25 mouse cellular contexts compared by ENCODE assay signal in the genomic region with DNA sequence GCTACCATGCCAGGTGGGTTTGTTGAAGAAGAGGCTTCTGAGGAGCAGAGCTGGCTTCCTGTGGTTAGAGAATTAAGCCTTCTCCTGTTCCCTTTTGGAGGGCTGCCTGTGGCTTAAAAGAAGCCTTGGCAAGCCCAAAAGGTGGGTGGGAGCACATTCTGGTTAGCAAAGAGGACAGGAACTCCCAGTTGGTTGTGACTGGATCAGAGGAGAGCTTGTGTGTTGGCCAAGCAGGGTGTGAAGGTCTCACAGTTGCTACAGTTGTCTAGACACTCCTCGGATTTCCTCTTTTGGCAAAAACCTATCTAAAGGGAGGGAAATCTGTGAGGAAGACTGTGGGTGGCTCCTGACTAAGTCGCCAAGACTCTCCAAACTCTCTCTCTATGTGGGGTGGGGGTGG. TPM values are rescaled to one million over a fixed set of nuclear protein-coding genes. Genes with fewer than 3 reads are reported as not detected.
A peak's percentile ranks its signal among the peaks of the same experiment; 100 is the strongest.
DNase-seq lines count a peak whose midpoint lies in the region; ATAC-seq and TF ChIP-seq lines count a peak whose summit lies in the region.
"Had no signal": no experiment of that assay in that cellular context is flagged by ENCODE, and none has a peak within 500 bp of the region (broad histone marks: within the 10 kb centered on the region; RNA-seq: fewer than 3 reads in every experiment).

No protein-coding gene starts in this region.

- no peak for TF ChIP-seq POLR2A in thymus, adult 2 months (IDR thresholded peaks at IDR 0.05; ENCODE audit: control insufficient read depth, extremely low read depth, insufficient read depth, low read length, poor library complexity)

- ATAC-seq in midbrain, postnatal 0 days (ENCODE audit: low FRiP score), result no peak
- ATAC-seq: activated CD4-positive, CD25-positive, alpha-beta regulatory T cell, adult 4 months; intestine, embryonic 16.5 days; midbrain, embryonic 16.5 days; Patski had no signal

- H3K9me3 ChIP-seq in midbrain, postnatal 0 days (ENCODE audit: low read length), result no peaks in the 10 kb centered on the region
- H3K9me3 ChIP-seq: heart, embryonic 13.5 days; hindbrain, embryonic 15.5 days; kidney, embryonic 15.5 days; megakaryocyte, embryonic 14.5 days had no signal

- peaks cover 61% of the 10 kb centered on the region for H3K4me1 ChIP-seq in thymus, adult 2 months (replicated peaks; ENCODE audit: control insufficient read depth, insufficient read depth, low read length)
- H3K4me1 ChIP-seq in midbrain, postnatal 0 days (ENCODE audit: insufficient read depth, low read length), result no peaks in the 10 kb centered on the region
- H3K4me1 ChIP-seq: heart, embryonic 13.5 days; hindbrain, embryonic 15.5 days; kidney, embryonic 15.5 days had no signal

- no peak overlapping the region for H3K27ac ChIP-seq in thymus, adult 2 months (ENCODE audit: control insufficient read depth, insufficient read depth, low read length)
- H3K27ac ChIP-seq in midbrain, postnatal 0 days (ENCODE audit: low read depth, low read length), result no peak overlapping the region
- H3K27ac ChIP-seq: heart, embryonic 13.5 days; hindbrain, embryonic 15.5 days; kidney, embryonic 15.5 days had no signal

- H3K36me3 ChIP-seq in thymus, adult 2 months (ENCODE audit: control insufficient read depth, insufficient read depth, low read length), result no peaks in the 10 kb centered on the region
- no peaks in the 10 kb centered on the region for H3K36me3 ChIP-seq in midbrain, postnatal 0 days (ENCODE audit: insufficient read depth, low read length)
- H3K36me3 ChIP-seq: heart, embryonic 13.5 days; hindbrain, embryonic 15.5 days; kidney, embryonic 15.5 days had no signal

- no peak overlapping the region for H3K4me2 ChIP-seq in midbrain, postnatal 0 days (ENCODE audit: low read depth, low read length, poor library complexity, severe bottlenecking)
- H3K4me2 ChIP-seq: heart, embryonic 13.5 days; hindbrain, embryonic 15.5 days; kidney, embryonic 15.5 days; liver, embryonic 11.5 days; lung, embryonic 14.5 days had no signal

- 21% methylated on average over 2 of the region's 2 CpGs for WGBS in thymus, adult 2 months
- 65% methylated on average over 2 of the region's 2 CpGs for WGBS in midbrain, postnatal 0 days

- H3K4me3 ChIP-seq in thymus, adult 2 months (ENCODE audit: control insufficient read depth, insufficient read depth, low read length), result no peak overlapping the region
- H3K4me3 ChIP-seq in midbrain, postnatal 0 days (ENCODE audit: low read depth, low read length), result no peak overlapping the region
- H3K4me3 ChIP-seq: erythroblast, embryonic 14.5 days; heart, embryonic 13.5 days; hindbrain, embryonic 15.5 days; kidney, embryonic 15.5 days; megakaryocyte, embryonic 14.5 days had no signal

- no peaks in the 10 kb centered on the region for H3K27me3 ChIP-seq in thymus, adult 2 months (ENCODE audit: control insufficient read depth, insufficient read depth, low read length)
- H3K27me3 ChIP-seq in midbrain, postnatal 0 days (ENCODE audit: insufficient read depth, low read length), result no peaks in the 10 kb centered on the region
- H3K27me3 ChIP-seq: heart, embryonic 13.5 days; hindbrain, embryonic 15.5 days; kidney, embryonic 15.5 days had no signal

- H3K9ac ChIP-seq in midbrain, postnatal 0 days (replicated peaks; ENCODE audit: low read length, poor library complexity, severe bottlenecking), result no peak overlapping the region
- H3K9ac ChIP-seq: heart, embryonic 13.5 days; hindbrain, embryonic 15.5 days; kidney, embryonic 15.5 days; lung, embryonic 14.5 days had no signal

- DNase-seq in gastrocnemius, postnatal 25 days, result peak; percentile 20
- no peak for DNase-seq in gastrocnemius, adult 18-20 months (ENCODE audit: low spot score)
- peak; percentile 30 for DNase-seq in thymus, postnatal 0 days (ENCODE audit: low spot score)
- DNase-seq in thymus, adult 2 months, result no peak
- peak; percentile 26 to 71 for DNase-seq in left cerebral cortex, adult 9 months (ENCODE audit: low spot score in 2 of 2)
- peak; percentile 89 for DNase-seq in telencephalon, adult 2 months (ENCODE audit: low read depth, low spot score)
- DNase-seq in natural killer cell, adult 2 months (ENCODE audit: low spot score in 2 of 2), result no peak
- DNase-seq in midbrain, postnatal 0 days (ENCODE audit: low spot score), result no peak
- DNase-seq: adrenal gland, postnatal 25 days; cerebellum, postnatal 25 days; heart, postnatal 36 days; lung, embryonic 14.5 days; thymus, adult 18-20 months had no signal

- TF ChIP-seq CTCF in thymus, adult 2 months (IDR thresholded peaks at IDR 0.05; ENCODE audit: borderline replicate concordance, control insufficient read depth, extremely low read depth, insufficient read depth, low read length, poor library complexity), result no peak
- no peak for TF ChIP-seq CTCF in midbrain, postnatal 0 days (IDR thresholded peaks at IDR 0.05)

RNA-seq across cellular contexts. Expression of a gene that starts 24.2 kb away (rescaled TPM):
- not detected for total RNA-seq in gastrocnemius, postnatal 25 days (2021)
- total RNA-seq in gastrocnemius, adult 18-20 months (2021), result under 1 TPM in 1 of 2 experiments, not detected in 1; 0.26 TPM
- polyA plus RNA-seq in thymus, postnatal 0 days (2015; fragmentation: Nextera tagmentation; extraction: Ambion mirVana), result 1.7 and 1.9 TPM in 2 replicates
- 6.9 and 7.7 TPM in 2 replicates for polyA plus RNA-seq in thymus, adult 2 months (2012; rRNA removed)
- total RNA-seq in midbrain, postnatal 0 days (2014; rRNA removed), result 0.05 TPM in 1 of 2 replicates, not detected in the other
- 0.21 TPM in 1 of 2 replicates, not detected in the other for polyA plus RNA-seq in midbrain, postnatal 0 days (2015; fragmentation: Nextera tagmentation; extraction: Ambion mirVana)
- total RNA-seq: adrenal gland, postnatal 25 days; gastrocnemius, postnatal 4 days had no signal
- polyA plus RNA-seq: erythroblast, embryonic 14.5 days; hindbrain, embryonic 15.5 days; kidney, embryonic 15.5 days; liver, embryonic 11.5 days; lung, embryonic 14.5 days; midbrain, embryonic 16.5 days; neural tube, embryonic 11.5 days; Patski had no signal

RNA-seq across cellular contexts. Expression of a gene that starts 27.8 kb away (rescaled TPM):
- total RNA-seq in gastrocnemius, postnatal 25 days (2021), result 1,000 to 10,000 TPM; 1,477 to 1,564 TPM
- 1,000 to 10,000 TPM; 1,835 to 2,031 TPM for total RNA-seq in gastrocnemius, adult 18-20 months (2021)
- polyA plus RNA-seq in thymus, postnatal 0 days (2015; fragmentation: Nextera tagmentation; extraction: Ambion mirVana), result 3.0 and 4.0 TPM in 2 replicates
- 28.8 and 414 TPM in 2 replicates for polyA plus RNA-seq in thymus, adult 2 months (2012; rRNA removed)
- total RNA-seq in midbrain, postnatal 0 days (2014; rRNA removed), result not detected in 2 replicates
- 3.3 and 3.8 TPM in 2 replicates for polyA plus RNA-seq in midbrain, postnatal 0 days (2015; fragmentation: Nextera tagmentation; extraction: Ambion mirVana)
- polyA plus RNA-seq: activated CD4-positive, CD25-positive, alpha-beta regulatory T cell, adult 4 months; erythroblast, embryonic 14.5 days had no signal

RNA-seq across cellular contexts. Expression of a gene that starts 49.0 kb away (rescaled TPM):
- total RNA-seq in gastrocnemius, postnatal 25 days (2021), result under 1 TPM in 1 of 2 experiments, not detected in 1; 0.21 TPM
- under 1 TPM; 0.09 to 0.52 TPM for total RNA-seq in gastrocnemius, adult 18-20 months (2021)
- polyA plus RNA-seq in thymus, postnatal 0 days (2015; fragmentation: Nextera tagmentation; extraction: Ambion mirVana), result 1.5 and 1.6 TPM in 2 replicates
- 9.4 and 14.7 TPM in 2 replicates for polyA plus RNA-seq in thymus, adult 2 months (2012; rRNA removed)
- 0.28 TPM in 1 of 2 replicates, not detected in the other for total RNA-seq in midbrain, postnatal 0 days (2014; rRNA removed)
- polyA plus RNA-seq in midbrain, postnatal 0 days (2015; fragmentation: Nextera tagmentation; extraction: Ambion mirVana), result 0.05 TPM in 1 of 2 replicates, not detected in the other
- polyA plus RNA-seq: activated CD4-positive, CD25-positive, alpha-beta regulatory T cell, adult 4 months; erythroblast, embryonic 14.5 days; hindbrain, embryonic 15.5 days; neural tube, embryonic 11.5 days had no signal

RNA-seq across cellular contexts. Expression of a gene that starts 58.8 kb away (rescaled TPM):
- total RNA-seq in gastrocnemius, postnatal 25 days (2021), result 1 to 10 TPM; 5.8 to 8.7 TPM
- total RNA-seq in gastrocnemius, adult 18-20 months (2021), result 1 to 10 TPM; 8.3 to 9.0 TPM
- 16.2 and 16.6 TPM in 2 replicates for polyA plus RNA-seq in thymus, postnatal 0 days (2015; fragmentation: Nextera tagmentation; extraction: Ambion mirVana)
- 68.6 and 85.1 TPM in 2 replicates for polyA plus RNA-seq in thymus, adult 2 months (2012; rRNA removed)
- 15.0 and 19.9 TPM in 2 replicates for total RNA-seq in midbrain, postnatal 0 days (2014; rRNA removed)
- 15.2 and 15.9 TPM in 2 replicates for polyA plus RNA-seq in midbrain, postnatal 0 days (2015; fragmentation: Nextera tagmentation; extraction: Ambion mirVana)

RNA-seq across cellular contexts. Expression of a gene that starts 59.4 kb away (rescaled TPM):
- 1 to 10 TPM; 1.7 to 2.0 TPM for total RNA-seq in gastrocnemius, postnatal 25 days (2021)
- 1 to 10 TPM; 1.6 to 1.7 TPM for total RNA-seq in gastrocnemius, adult 18-20 months (2021)
- polyA plus RNA-seq in thymus, postnatal 0 days (2015; fragmentation: Nextera tagmentation; extraction: Ambion mirVana), result 4.8 and 5.5 TPM in 2 replicates
- polyA plus RNA-seq in thymus, adult 2 months (2012; rRNA removed), result 2.4 and 2.5 TPM in 2 replicates
- 3.6 and 6.3 TPM in 2 replicates for total RNA-seq in midbrain, postnatal 0 days (2014; rRNA removed)
- 4.2 and 4.4 TPM in 2 replicates for polyA plus RNA-seq in midbrain, postnatal 0 days (2015; fragmentation: Nextera tagmentation; extraction: Ambion mirVana)

Comparison
In these comparisons a context has a peak if more than half of its experiments do, and no peak if none do; other contexts are left out.
1. DNase-seq: peak in gastrocnemius, postnatal 25 days (single experiment), thymus, postnatal 0 days (single experiment), left cerebral cortex, adult 9 months (2 of 2) and telencephalon, adult 2 months (single experiment); none in gastrocnemius, adult 18-20 months (single experiment), thymus, adult 2 months (single experiment), natural killer cell, adult 2 months (0 of 2) and midbrain, postnatal 0 days (single experiment).
2. RNA of a gene that starts 27.8 kb away (total RNA-seq): 1,835 to 2,031 TPM in gastrocnemius, adult 18-20 months and 1,477 to 1,564 TPM in gastrocnemius, postnatal 25 days; not detected in midbrain, postnatal 0 days; every median in the first group is over 1,000 times any median in the second.